Mouse (Mus musculus) macrophage (primary cell): Measurements from ENCODE around the gene Baat. TPM values are rescaled to one million over a fixed set of nuclear protein-coding genes. Genes with fewer than 3 reads are reported as not detected.

Experiments
- H3K27ac ChIP-seq: fragments of 350-480 bp; formaldehyde crosslinking; 2 replicates; pipeline ENCODE4 v1.9.0; 2021
- H3K36me3 ChIP-seq: fragments of 350-480 bp; formaldehyde crosslinking; 2 replicates; pipeline ENCODE4 v1.9.0; 2021; ENCODE audit errors: inconsistent target
- H3K4me3 ChIP-seq: fragments of 350-480 bp; formaldehyde crosslinking; 2 replicates; pipeline ENCODE4 v1.9.0; 2021; ENCODE audit errors: inconsistent target
- H3K79me2 ChIP-seq: fragments of 350-480 bp; formaldehyde crosslinking; 2 replicates; pipeline ENCODE4 v1.9.0; 2021; ENCODE audit errors: inconsistent target
- WGBS: methylation state at CpG from one replicate; pipeline ENCODE4 v1.1.7; 2026; ENCODE audit warnings: inconsistent platforms; ENCODE audit not compliant: missing documents; 5-methylcytosine and 5-hydroxymethylcytosine counted together
- polyA plus RNA-seq: library from polyadenylated mRNA; stranded (reverse); fragments of 250-400 nt; gene quantifications from 3 replicates; pipeline ENCODE4 v1.2.4, GENCODE M21; 2018; ENCODE audit warnings: inconsistent platforms
- total RNA-seq, 78 experiments: library from RNA; depleted of rRNA; stranded (reverse); fragments of 250-400 nt; gene quantifications; 1 replicate in 9 of 78; 2 replicates in 24 of 78; 3 replicates in 43 of 78; 4 replicates in 2 of 78; pipeline ENCODE4 v1.2.4; 2018; ENCODE audit warnings: inconsistent platforms in 56 of 78

Baat gene
- total RNA-seq (2018; cell fraction: chromatin; rRNA removed) = not detected
- not detected for total RNA-seq (2018; cell fraction: cytosol; rRNA removed)
- not detected for total RNA-seq (2018; cell fraction: nucleus; rRNA removed)
- not detected in 3 replicates for polyA plus RNA-seq

GRCm38 (mm10) chr4:49506386-49506785 is at the start of gene Baat:
Gene Baat, minus strand, starts transcription at chr4:49506557.
- WGBS = 71% methylated on average over 3 of the region's 3 CpGs
- H3K27ac ChIP-seq = no peak within 1 kb of the TSS
- no peak within 1 kb of the TSS for H3K4me3 ChIP-seq
- no peaks in the 10 kb centered on the region for H3K36me3 ChIP-seq
- no peaks in the 10 kb centered on the region for H3K79me2 ChIP-seq

GRCm38 (mm10) chr4:49553380-49553779 is 47.0 kb upstream of the Baat start:
- H3K36me3 ChIP-seq = no peaks in the 10 kb centered on the region
- no peak overlapping the region for H3K27ac ChIP-seq
- 91% methylated on average over 5 of the region's 5 CpGs for WGBS
- H3K4me3 ChIP-seq = no peak overlapping the region
- no peaks in the 10 kb centered on the region for H3K79me2 ChIP-seq

- H3K27ac ChIP-seq = no peak within 1 kb of the TSS
- no peak within 1 kb of the TSS for H3K4me3 ChIP-seq
Measured at GRCm38 (mm10) chr4:49549383-49549782, 43.0 kb upstream of the Baat start, which contains the start of gene Aldob. Gene Aldob, minus strand, starts transcription at chr4:49549546.

GRCm38 (mm10) chr4:49547544-49548219 is 41.3 kb upstream of the Baat start:
- Histone ChIP-seq H3K36me3 (no peaks in the 10 kb centered on the region), H3K27ac (no peak overlapping the region), H3K79me2 (no peaks in the 10 kb centered on the region), H3K4me3 (no peak overlapping the region)
- 99% methylated on average over 7 of the region's 7 CpGs for WGBS

More at GRCm38 (mm10) chr4:49549383-49549782, 43.0 kb upstream of the Baat start, which contains the start of gene Aldob:
- H3K79me2 ChIP-seq = no peaks in the 10 kb centered on the region
- 49% methylated on average over 3 of the region's 3 CpGs for WGBS
- H3K36me3 ChIP-seq = no peaks in the 10 kb centered on the region

GRCm38 (mm10) chr4:49546873-49547543 is 40.7 kb upstream of the Baat start:
- WGBS = 82% methylated on average over 6 of the region's 6 CpGs
- H3K79me2 ChIP-seq = no peaks in the 10 kb centered on the region
- H3K27ac ChIP-seq = no peak overlapping the region
- no peak overlapping the region for H3K4me3 ChIP-seq
- H3K36me3 ChIP-seq = no peaks in the 10 kb centered on the region

- no peak overlapping the region for H3K4me3 ChIP-seq
- H3K36me3 ChIP-seq = no peaks in the 10 kb centered on the region
- H3K27ac ChIP-seq = no peak overlapping the region
- WGBS = 88% methylated on average over 2 of the region's 2 CpGs
- H3K79me2 ChIP-seq = no peaks in the 10 kb centered on the region
Measured at GRCm38 (mm10) chr4:49546026-49546425, 39.7 kb upstream of the Baat start.

GRCm38 (mm10) chr4:49540966-49541365 is 34.6 kb upstream of the Baat start:
- Histone ChIP-seq H3K27ac (no peak overlapping the region), H3K36me3 (no peaks in the 10 kb centered on the region), H3K79me2 (no peaks in the 10 kb centered on the region), H3K4me3 (no peak overlapping the region)
- 85% methylated on average over 3 of the region's 3 CpGs for WGBS

- no peaks in the 10 kb centered on the region for H3K36me3 ChIP-seq
- H3K79me2 ChIP-seq = no peaks in the 10 kb centered on the region
- WGBS = 57% methylated on average over 6 of the region's 6 CpGs
- H3K4me3 ChIP-seq = no peak overlapping the region
- H3K27ac ChIP-seq = no peak overlapping the region
Measured at GRCm38 (mm10) chr4:49539665-49540064, 33.3 kb upstream of the Baat start.

- 95% methylated on average over 4 of the region's 4 CpGs for WGBS
- no peak overlapping the region for H3K4me3 ChIP-seq
- no peak overlapping the region for H3K27ac ChIP-seq
- no peaks in the 10 kb centered on the region for H3K79me2 ChIP-seq
- no peaks in the 10 kb centered on the region for H3K36me3 ChIP-seq
Measured at GRCm38 (mm10) chr4:49536671-49537070, 30.3 kb upstream of the Baat start.

- no peaks in the 10 kb centered on the region for H3K79me2 ChIP-seq
- H3K4me3 ChIP-seq = no peak overlapping the region
- H3K27ac ChIP-seq = no peak overlapping the region
- WGBS = 87% methylated on average over 4 of the region's 4 CpGs
- H3K36me3 ChIP-seq = no peaks in the 10 kb centered on the region
Measured at GRCm38 (mm10) chr4:49535675-49536294, 29.4 kb upstream of the Baat start.

GRCm38 (mm10) chr4:49535036-49535435 is 28.7 kb upstream of the Baat start:
- Histone ChIP-seq H3K4me3 (no peak overlapping the region), H3K36me3 (peaks cover 3% of the 10 kb centered on the region; the same call in 1 of the 2 replicates), H3K79me2 (no peaks in the 10 kb centered on the region), H3K27ac (no peak overlapping the region)
- 100% methylated on average over 3 of the region's 3 CpGs for WGBS

GRCm38 (mm10) chr4:49522576-49522975 is 16.2 kb upstream of the Baat start:
- Histone ChIP-seq H3K36me3 (no peaks in the 10 kb centered on the region), H3K27ac (no peak overlapping the region), H3K79me2 (peaks cover 32% of the 10 kb centered on the region), H3K4me3 (no peak overlapping the region)
- 94% methylated on average over 9 of the region's 9 CpGs for WGBS

- H3K36me3 ChIP-seq = no peaks in the 10 kb centered on the region
- H3K27ac ChIP-seq = peak overlapping the region; percentile 21; the same call in 1 of the 2 replicates
- peaks cover 45% of the 10 kb centered on the region for H3K79me2 ChIP-seq
- 2% methylated on average over 17 of the region's 17 CpGs for WGBS
- peak overlapping the region; percentile 93 for H3K4me3 ChIP-seq
Measured at GRCm38 (mm10) chr4:49521346-49521745, 15.0 kb upstream of the Baat start.

GRCm38 (mm10) chr4:49520572-49521340 is 14.4 kb upstream of the Baat start, which contains the start of the genes Mrpl50 and Zfp189:
Gene Mrpl50, minus strand, starts transcription at chr4:49521093.
Gene Zfp189, plus strand, starts transcription at chr4:49521176.
- Histone ChIP-seq H3K27ac (peak within 1 kb of the TSS; percentile 52), H3K79me2 (peaks cover 51% of the 10 kb centered on the region), H3K36me3 (no peaks in the 10 kb centered on the region), H3K4me3 (peak within 1 kb of the TSS; percentile 93)
- under 1% methylated on average over 41 of the region's 41 CpGs for WGBS
